Mouse (Mus musculus) intestine, embryonic 14.5 days (tissue): ENCODE data around the gene Gm42906. TPM values are rescaled to one million over a fixed set of nuclear protein-coding genes. Genes with fewer than 3 reads are reported as not detected.

ENCODE experiments used
- ATAC-seq: fragments of 200-750 bp; cut with Nextera tagmentation; replicated peaks from 2 replicates; pipeline ENCODE4 v1.8.0; 2017; ENCODE audit warnings: low read depth, moderate number of reproducible peaks, moderate TSS enrichment, moderate library complexity; ENCODE audit not compliant: low FRiP score, low TSS enrichment
- DNase-seq: peaks from one replicate; pipeline ENCODE4 v3.0.0-alpha.2; 2018; ENCODE audit warnings: low spot score
- H3K27ac ChIP-seq: fragments of 300-500 bp; sonication (generic); 2 replicates; pipeline ENCODE4 v1.5.1; 2014; ENCODE audit warnings: low read depth, mild to moderate bottlenecking, control low read depth
- H3K27me3 ChIP-seq: fragments of 300-500 bp; sonication (generic); replicated peaks from 2 replicates; pipeline ENCODE4 v1.6.1; 2014; ENCODE audit warnings: low read length, control low read depth; ENCODE audit not compliant: control insufficient read depth, insufficient read depth
- H3K36me3 ChIP-seq: fragments of 300-500 bp; sonication (generic); 2 replicates; pipeline ENCODE4 v1.6.1; 2014; ENCODE audit warnings: low read length, control low read depth; ENCODE audit not compliant: control insufficient read depth, insufficient read depth
- H3K4me1 ChIP-seq: fragments of 300-500 bp; sonication (generic); replicated peaks from 2 replicates; pipeline ENCODE4 v1.6.1; 2014; ENCODE audit warnings: low read length, control low read depth, mixed read lengths; ENCODE audit not compliant: control insufficient read depth, insufficient read depth
- H3K4me2 ChIP-seq: fragments of 300-500 bp; sonication (generic); 2 replicates; pipeline ENCODE4 v1.6.1; 2014; ENCODE audit warnings: low read length
- H3K4me3 ChIP-seq: fragments of 300-500 bp; sonication (generic); 2 replicates; pipeline ENCODE4 v1.5.1; 2014; ENCODE audit warnings: low read depth, low read length, control low read depth, mixed read lengths
- H3K9ac ChIP-seq: fragments of 300-500 bp; sonication (generic); 2 replicates; pipeline ENCODE4 v1.6.1; 2014; ENCODE audit warnings: mild to moderate bottlenecking, low read length
- H3K9me3 ChIP-seq: fragments of 300-500 bp; sonication (generic); 2 replicates; pipeline ENCODE4 v1.6.1; 2016; ENCODE audit warnings: low read length, control low read depth; ENCODE audit not compliant: control insufficient read depth
- WGBS: fragments of 180-500 bp; shearing (Covaris S2); extraction: QIAGEN DNeasy Blood & Tissue Kit; methylation state at CpG from one replicate; pipeline ENCODE4 v1.1.7; 2014; 5-methylcytosine and 5-hydroxymethylcytosine counted together
- polyA plus RNA-seq: library from polyadenylated mRNA; unstranded; fragments of >200 nt; fragmentation: Nextera tagmentation; extraction: Ambion mirVana; gene quantifications from 2 replicates; pipeline ENCODE4 v1.2.1, GENCODE M21; 2014

Gm42906 gene
- polyA plus RNA-seq, 1 experiment from 2014 or later = not detected

GRCm38 (mm10) chr5:151413617-151414016 is 14.3 kb downstream of the Gm42906 start:
- Histone ChIP-seq H3K4me2 (no peak overlapping the region), H3K4me3 (no peak overlapping the region), H3K4me1 (no peaks in the 10 kb centered on the region), H3K27me3 (no peaks in the 10 kb centered on the region), H3K27ac (no peak overlapping the region), H3K9me3 (no peaks in the 10 kb centered on the region), H3K9ac (no peak overlapping the region), H3K36me3 (no peaks in the 10 kb centered on the region)
- WGBS = 68% methylated on average over 3 of the region's 3 CpGs
- ATAC-seq (no peak), DNase-seq (no peak)

- ATAC-seq (no peak), DNase-seq (no peak)
- Histone ChIP-seq H3K36me3 (no peaks in the 10 kb centered on the region), H3K27ac (no peak overlapping the region), H3K4me1 (no peaks in the 10 kb centered on the region), H3K4me2 (no peak overlapping the region), H3K4me3 (no peak overlapping the region), H3K9me3 (no peaks in the 10 kb centered on the region), H3K9ac (no peak overlapping the region), H3K27me3 (no peaks in the 10 kb centered on the region)
- WGBS = 53% methylated on average over 11 of the region's 11 CpGs
Observed at GRCm38 (mm10) chr5:151412666-151413463, 15.1 kb downstream of the Gm42906 start.

DNA sequence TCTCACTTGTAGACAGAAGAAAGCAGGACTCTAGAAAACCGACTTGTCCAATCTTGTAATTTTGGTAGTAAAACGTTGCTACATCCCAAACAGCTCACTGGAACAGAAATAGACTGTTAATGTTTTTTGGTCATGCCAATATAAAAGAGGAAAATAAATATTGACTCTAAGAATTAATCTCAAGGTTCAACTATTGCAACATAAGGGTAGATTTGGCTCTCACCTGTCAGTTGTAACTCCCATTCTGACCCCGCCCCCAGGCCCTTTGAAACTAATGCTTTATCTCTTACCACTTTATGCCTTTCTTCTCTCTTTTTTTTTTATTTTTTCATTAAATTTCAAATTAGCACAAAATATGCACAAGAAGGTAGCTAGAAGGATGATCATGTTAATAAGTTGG is 18.0 kb downstream of the Gm42906 start:
- H3K4me1 ChIP-seq = no peaks in the 10 kb centered on the region
- no peaks in the 10 kb centered on the region for H3K36me3 ChIP-seq
- no peak overlapping the region for H3K4me2 ChIP-seq
- no peaks in the 10 kb centered on the region for H3K9me3 ChIP-seq
- DNase-seq = no peak
- H3K27ac ChIP-seq = no peak overlapping the region
- H3K9ac ChIP-seq = no peak overlapping the region
- ATAC-seq = no peak
- no peak overlapping the region for H3K4me3 ChIP-seq
- H3K27me3 ChIP-seq = no peaks in the 10 kb centered on the region
- WGBS = 69% methylated on average over 3 of the region's 3 CpGs

DNA sequence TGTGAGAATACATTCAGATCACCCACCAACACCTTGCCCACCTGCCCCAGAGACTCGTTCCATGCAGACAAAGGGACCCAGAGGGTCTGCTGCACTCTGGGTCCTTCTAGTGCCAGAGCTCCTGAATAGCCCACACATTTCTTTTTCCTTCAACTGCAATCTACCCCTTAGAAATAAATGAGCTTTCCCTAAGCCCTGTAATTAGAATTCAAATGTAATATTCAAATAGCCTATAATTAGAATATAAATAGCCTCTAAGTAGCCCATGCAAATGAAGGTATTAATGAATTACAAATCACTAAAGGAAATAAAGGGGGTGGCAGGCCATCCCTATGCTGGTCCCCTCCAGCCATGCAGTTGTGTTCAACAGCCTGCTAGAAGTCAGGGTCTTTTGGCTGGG is 18.7 kb downstream of the Gm42906 start:
- ATAC-seq (no peak), DNase-seq (no peak)
- H3K9me3 ChIP-seq = no peaks in the 10 kb centered on the region
- H3K27me3 ChIP-seq = no peaks in the 10 kb centered on the region
- H3K36me3 ChIP-seq = no peaks in the 10 kb centered on the region
- no peak overlapping the region for H3K9ac ChIP-seq
- no peak overlapping the region for H3K27ac ChIP-seq
- 14% methylated on average over 1 of the region's 1 CpGs for WGBS
- no peak overlapping the region for H3K4me2 ChIP-seq
- H3K4me3 ChIP-seq = no peak overlapping the region
- no peaks in the 10 kb centered on the region for H3K4me1 ChIP-seq

GRCm38 (mm10) chr5:151408124-151408900 is 19.7 kb downstream of the Gm42906 start:
- 45% methylated on average over 7 of the region's 7 CpGs for WGBS
- Histone ChIP-seq H3K4me1 (no peaks in the 10 kb centered on the region), H3K9ac (no peak overlapping the region), H3K27me3 (no peaks in the 10 kb centered on the region), H3K27ac (no peak overlapping the region), H3K9me3 (no peaks in the 10 kb centered on the region), H3K4me2 (no peak overlapping the region), H3K4me3 (no peak overlapping the region), H3K36me3 (no peaks in the 10 kb centered on the region)
- no peak for ATAC-seq
- no peak for DNase-seq

DNA sequence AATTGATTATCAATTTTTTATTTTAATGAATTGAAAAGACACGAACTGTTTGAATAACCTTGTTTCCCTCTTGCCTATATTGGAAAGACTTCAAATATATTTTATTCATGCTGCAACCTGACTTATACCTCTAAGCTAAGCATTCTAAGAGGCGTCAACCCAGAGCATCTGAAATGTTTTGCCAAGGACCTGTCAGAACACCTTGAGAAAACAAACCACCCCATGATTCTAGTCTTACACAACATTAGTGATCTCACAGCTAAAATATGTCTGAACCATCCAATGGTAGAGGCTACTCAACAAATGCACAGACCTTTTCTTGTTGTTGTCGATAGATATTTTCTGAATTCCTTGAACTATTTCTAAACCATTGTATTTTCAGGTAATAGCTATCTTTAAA is 20.5 kb downstream of the Gm42906 start:
- no peak overlapping the region for H3K27ac ChIP-seq
- H3K4me3 ChIP-seq = no peak overlapping the region
- no peaks in the 10 kb centered on the region for H3K4me1 ChIP-seq
- no peaks in the 10 kb centered on the region for H3K36me3 ChIP-seq
- H3K9me3 ChIP-seq = no peaks in the 10 kb centered on the region
- H3K27me3 ChIP-seq = no peaks in the 10 kb centered on the region
- H3K9ac ChIP-seq = no peak overlapping the region
- DNase-seq (no peak), ATAC-seq (no peak)
- H3K4me2 ChIP-seq = no peak overlapping the region
- WGBS = 88% methylated on average over 3 of the region's 3 CpGs

DNA sequence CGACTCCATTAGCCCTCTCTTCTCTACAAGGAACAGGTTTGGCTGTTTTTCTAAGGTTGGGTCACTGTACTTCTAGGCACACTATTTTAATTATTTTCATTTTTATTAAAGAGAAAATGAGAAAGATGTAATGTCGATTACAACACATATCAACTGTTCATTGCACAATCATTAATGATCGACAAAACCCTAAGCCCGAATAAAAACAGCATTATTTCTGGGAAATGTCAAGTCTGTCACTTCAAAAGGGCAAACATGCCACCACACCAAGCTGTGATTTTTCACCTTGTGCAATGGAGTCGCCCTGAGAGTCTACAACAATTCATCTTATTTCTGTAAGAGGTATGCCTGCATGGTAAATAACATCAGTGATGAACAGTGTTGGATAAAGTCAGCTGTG is 21.7 kb downstream of the Gm42906 start:
- Histone ChIP-seq H3K4me3 (no peak overlapping the region), H3K9me3 (no peaks in the 10 kb centered on the region), H3K27ac (no peak overlapping the region), H3K27me3 (no peaks in the 10 kb centered on the region), H3K4me1 (no peaks in the 10 kb centered on the region), H3K4me2 (no peak overlapping the region), H3K9ac (no peak overlapping the region), H3K36me3 (no peaks in the 10 kb centered on the region)
- no peak for ATAC-seq
- no peak for DNase-seq
- 72% methylated on average over 5 of the region's 5 CpGs for WGBS

GRCm38 (mm10) chr5:151405314-151405903 is 22.6 kb downstream of the Gm42906 start:
- DNase-seq = no peak
- no peaks in the 10 kb centered on the region for H3K9me3 ChIP-seq
- no peak overlapping the region for H3K9ac ChIP-seq
- no peak for ATAC-seq
- H3K36me3 ChIP-seq = no peaks in the 10 kb centered on the region
- no peak overlapping the region for H3K27ac ChIP-seq
- H3K4me1 ChIP-seq = no peaks in the 10 kb centered on the region
- no peak overlapping the region for H3K4me2 ChIP-seq
- WGBS = 72% methylated on average over 8 of the region's 8 CpGs
- no peaks in the 10 kb centered on the region for H3K27me3 ChIP-seq
- no peak overlapping the region for H3K4me3 ChIP-seq
